Mouse (Mus musculus): ENCODE data around the gene Stk4. TPM values are rescaled to one million over a fixed set of nuclear protein-coding genes. Genes with fewer than 3 reads are reported as not detected.
A peak's percentile ranks its signal among the peaks of the same experiment; 100 is the strongest.

The Stk4 gene
- polyA plus RNA-seq, 1 experiment from 2014 or later, result 28.8 TPM

DNA sequence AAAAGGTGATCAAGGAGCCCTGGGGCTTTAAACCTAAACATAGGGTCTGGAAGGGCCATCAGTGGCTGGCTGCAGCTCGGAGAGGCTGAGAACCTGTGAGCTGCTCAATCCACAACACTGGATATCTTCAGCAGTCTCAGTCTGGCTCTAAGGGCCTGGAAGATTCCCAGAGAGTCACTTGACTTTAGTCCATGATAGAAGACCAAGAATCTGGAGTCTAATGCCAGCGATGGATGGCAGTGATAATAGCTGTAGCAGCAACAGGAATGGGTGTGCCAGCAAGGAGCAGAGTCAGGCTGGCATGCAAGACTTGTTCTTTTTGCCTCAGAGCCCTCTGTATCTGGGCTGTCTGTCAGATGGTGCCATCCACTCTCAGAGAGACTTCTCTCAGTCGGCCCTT is 32.2 kb downstream of the Stk4 start:
- CTCF ChIA-PET, result interaction anchor here (2.4 kb wide), 1 partner anchor 24 kb away, joined by 10 read pairs; no protein-coding TSS in a partner anchor
- in situ Hi-C loops (cut with MboI; ENCODE audit: low pct_unique_long_range_greater_than_20kb), result loop anchor here (10.0 to 25.0 kb wide), 3 partner anchors 242 to 435 kb away; partner anchors contain the start of gene Slpi

DNA sequence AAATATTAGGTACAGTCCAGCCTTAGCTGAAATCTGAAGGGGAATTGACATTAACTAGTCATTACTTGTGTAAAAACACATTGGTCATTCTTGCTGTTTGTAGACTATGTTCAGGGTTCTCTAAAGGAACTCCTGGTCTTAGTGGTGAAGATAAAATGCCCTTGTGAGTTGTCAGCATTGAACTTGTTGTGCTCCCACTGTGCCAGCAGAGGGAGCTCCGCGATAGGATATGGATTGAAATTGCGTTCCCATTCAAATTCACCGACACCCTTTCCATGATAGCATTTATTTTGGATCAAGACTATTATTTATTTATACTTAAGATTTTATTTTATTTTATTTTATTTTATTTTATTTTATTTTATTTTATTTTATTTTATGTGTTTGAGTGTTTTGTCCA is 33.4 kb downstream of the Stk4 start:
- CTCF ChIA-PET, result interaction anchor here (0.7 to 2.4 kb wide), 6 partner anchors 11 to 287 kb away, joined by 4 to 10 read pairs (median 6); no protein-coding TSS in a partner anchor
- no peaks in the 10 kb centered on the region for H3K27me3 ChIP-seq
- in situ Hi-C loops (cut with MboI; ENCODE audit: low pct_unique_long_range_greater_than_20kb), result loop anchor here (10.0 to 25.0 kb wide), 3 partner anchors 241 to 434 kb away; partner anchors contain the start of gene Slpi
- ATAC-seq (no peak), DNase-seq (ENCODE audit: low read depth, low spot score) (no peak)
- peak; percentile 70 for TF ChIP-seq CTCF (IDR thresholded peaks at IDR 0.05)
- POLR2A ChIA-PET, result no interaction called here

More for the DNA sequence above, 32.2 kb downstream of the Stk4 start:
- DNase-seq (ENCODE audit: low read depth, low spot score) (no peak), ATAC-seq (no peak)
- POLR2A ChIA-PET, result interaction anchor here (0.6 kb wide), 2 partner anchors 40 to 280 kb away, joined by 3 to 5 read pairs; no protein-coding TSS in a partner anchor
- no peak for TF ChIP-seq CTCF (IDR thresholded peaks at IDR 0.05)
- H3K27me3 ChIP-seq, result no peaks in the 10 kb centered on the region

DNA sequence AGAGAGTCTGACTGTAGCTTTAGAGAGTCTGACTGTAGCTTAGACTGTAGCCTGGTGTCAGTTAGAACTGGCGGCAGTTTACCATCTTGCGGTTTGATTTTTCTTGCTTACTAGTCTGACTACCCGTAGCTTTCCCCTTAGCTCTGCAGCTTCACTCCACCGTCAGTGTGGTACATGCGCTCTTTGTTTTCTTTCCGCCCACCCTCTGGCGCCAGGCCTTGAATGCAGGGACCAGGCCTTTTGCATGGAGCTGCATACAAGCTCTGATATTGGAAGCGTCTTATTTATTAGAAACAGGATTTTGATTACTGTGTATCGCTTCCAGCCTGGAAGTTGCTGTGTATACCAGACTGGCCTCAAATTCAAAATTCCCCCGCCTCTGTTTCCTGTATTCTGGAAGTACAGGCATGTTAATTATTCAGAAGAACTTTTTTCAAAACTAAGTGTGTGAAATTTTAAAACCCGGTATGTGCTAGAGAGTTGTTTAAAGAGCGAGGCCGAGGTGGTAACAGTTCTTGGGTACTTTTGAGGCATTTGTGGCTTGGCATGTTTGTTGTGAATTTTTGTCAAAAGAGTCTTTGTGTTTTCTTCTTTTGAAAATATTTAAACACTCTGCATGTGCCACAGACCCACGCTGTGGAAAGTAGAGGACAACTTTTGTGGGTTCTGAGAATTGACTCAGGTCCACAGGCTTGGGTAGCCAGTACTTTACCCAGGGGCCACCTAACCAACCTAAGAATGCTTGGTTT is 36.3 kb downstream of the Stk4 start:
- CTCF ChIA-PET, result interaction anchor here (2.0 to 2.1 kb wide), 2 partner anchors 283 kb away, joined by 5 to 6 read pairs; partner anchors contain the start of gene Slpi
- no peaks in the 10 kb centered on the region for H3K27me3 ChIP-seq
- ATAC-seq (no peak), DNase-seq (ENCODE audit: low read depth, low spot score) (no peak)
- in situ Hi-C loops (cut with MboI; ENCODE audit: low pct_unique_long_range_greater_than_20kb), result loop anchor here (10.0 to 25.0 kb wide), 3 partner anchors 238 to 431 kb away; partner anchors contain the start of gene Slpi
- POLR2A ChIA-PET, result no interaction called here
- no peak for TF ChIP-seq CTCF (IDR thresholded peaks at IDR 0.05)

DNA sequence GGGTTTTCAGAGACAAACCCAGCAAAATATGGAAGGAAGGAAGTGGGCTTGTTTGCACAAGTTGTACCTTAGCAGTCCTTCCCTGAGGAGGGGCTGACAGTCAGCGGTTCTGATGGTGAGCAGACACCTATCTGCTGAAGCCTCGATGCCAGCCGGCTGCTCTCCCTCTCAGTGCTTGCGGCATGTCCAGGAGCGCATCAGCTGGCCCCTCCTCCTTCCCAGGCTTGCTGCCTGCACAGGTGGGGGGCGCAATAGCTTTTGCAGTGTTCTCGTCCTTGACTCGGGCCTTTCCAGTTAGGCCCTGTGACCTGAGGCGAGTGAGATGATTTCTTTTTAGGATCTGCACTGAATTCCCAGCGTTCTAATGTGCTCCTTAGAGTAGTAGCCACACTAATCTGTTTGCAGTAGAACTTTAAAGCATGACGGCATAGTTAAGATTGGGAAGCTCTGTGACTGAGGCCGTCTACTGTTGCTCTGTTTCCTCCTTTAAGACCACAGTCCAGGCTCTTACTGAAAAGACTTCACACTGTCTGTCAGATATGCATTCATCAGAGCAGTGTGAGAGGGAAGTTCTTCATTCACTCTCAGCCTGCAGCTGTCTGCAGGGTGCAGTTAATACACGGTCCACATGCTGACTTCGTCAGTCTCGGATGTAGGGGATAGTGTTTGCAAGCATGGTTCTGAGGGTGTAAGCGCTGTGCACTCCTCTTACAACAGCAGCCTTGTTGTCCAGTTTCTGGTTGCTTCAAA is 37.2 kb downstream of the Stk4 start:
- DNase-seq (ENCODE audit: low read depth, low spot score), result no peak
- ChIA-PET CTCF (interaction anchor here (2.1 kb wide), 1 partner anchor 282 kb away, joined by 5 read pairs; no protein-coding TSS in a partner anchor), POLR2A (no interaction called here)
- no peak for TF ChIP-seq CTCF (IDR thresholded peaks at IDR 0.05)
- ATAC-seq, result no peak
- H3K27me3 ChIP-seq, result no peaks in the 10 kb centered on the region
- in situ Hi-C loops (cut with MboI; ENCODE audit: low pct_unique_long_range_greater_than_20kb), result loop anchor here (10.0 to 25.0 kb wide), 3 partner anchors 238 to 430 kb away; partner anchors contain the start of gene Slpi

DNA sequence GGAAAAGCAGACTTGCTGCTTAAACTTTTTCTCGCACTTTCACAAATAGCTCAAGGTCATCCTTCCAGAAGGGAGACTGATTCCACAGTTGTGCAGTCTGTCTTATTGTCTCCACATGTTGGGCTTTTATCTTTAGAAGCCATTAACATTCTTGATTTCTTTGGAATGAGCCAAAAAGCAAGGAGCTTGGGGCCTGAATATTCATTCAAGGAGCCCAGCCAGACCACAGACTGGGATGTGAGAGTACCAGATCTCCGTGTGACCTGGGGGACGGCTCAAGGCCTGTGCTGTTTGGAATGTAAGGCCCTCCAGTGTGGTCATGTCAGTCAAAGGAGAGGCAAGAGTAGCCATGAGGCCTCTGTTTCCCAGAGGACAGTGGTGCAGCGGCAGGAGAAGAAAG is 38.4 kb downstream of the Stk4 start:
- DNase-seq (ENCODE audit: low read depth, low spot score), result no peak
- in situ Hi-C loops (cut with MboI; ENCODE audit: low pct_unique_long_range_greater_than_20kb), result loop anchor here (10.0 to 25.0 kb wide), 3 partner anchors 236 to 429 kb away; partner anchors contain the start of gene Slpi
- no peaks in the 10 kb centered on the region for H3K27me3 ChIP-seq
- ChIA-PET POLR2A (interaction anchor here (1.3 kb wide), 1 partner anchor 38 kb away, joined by 3 read pairs; the partner anchor contains the start of genes Stk4 and Tomm34), CTCF (interaction anchor here (1.0 to 2.1 kb wide), 4 partner anchors 9 to 281 kb away, joined by 3 to 5 read pairs (median 4); no protein-coding TSS in a partner anchor)
- TF ChIP-seq CTCF (IDR thresholded peaks at IDR 0.05), result no peak
- ATAC-seq, result no peak

DNA sequence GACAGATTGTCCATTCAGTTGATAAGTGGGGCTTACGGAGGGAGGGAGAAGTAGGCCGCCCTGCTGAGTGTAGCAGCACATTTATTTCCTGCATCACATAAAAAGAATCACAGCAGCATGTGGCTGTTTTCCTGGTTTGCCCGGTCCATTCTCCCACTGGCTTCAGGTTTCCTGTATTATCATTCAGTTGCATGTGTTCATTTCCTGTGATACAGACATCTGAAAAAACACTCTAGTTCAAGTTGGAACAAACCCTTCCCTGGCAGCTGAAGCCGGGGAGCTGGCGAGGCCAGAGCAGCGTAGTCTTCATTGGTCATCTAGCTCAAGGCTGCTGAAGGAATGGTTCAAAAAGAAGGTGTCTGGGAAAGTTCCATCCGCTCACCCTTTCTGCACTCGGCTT is 41.4 kb downstream of the Stk4 start:
- in situ Hi-C loops (cut with MboI; ENCODE audit: low pct_unique_long_range_greater_than_20kb), result loop anchor here (25.0 kb wide), 1 partner anchor 426 kb away; no protein-coding TSS in a partner anchor
- DNase-seq (ENCODE audit: low read depth, low spot score) (no peak), ATAC-seq (no peak)
- no peaks in the 10 kb centered on the region for H3K27me3 ChIP-seq
- no peak for TF ChIP-seq CTCF (IDR thresholded peaks at IDR 0.05)
- ChIA-PET CTCF (no interaction called here), POLR2A (no interaction called here)

DNA sequence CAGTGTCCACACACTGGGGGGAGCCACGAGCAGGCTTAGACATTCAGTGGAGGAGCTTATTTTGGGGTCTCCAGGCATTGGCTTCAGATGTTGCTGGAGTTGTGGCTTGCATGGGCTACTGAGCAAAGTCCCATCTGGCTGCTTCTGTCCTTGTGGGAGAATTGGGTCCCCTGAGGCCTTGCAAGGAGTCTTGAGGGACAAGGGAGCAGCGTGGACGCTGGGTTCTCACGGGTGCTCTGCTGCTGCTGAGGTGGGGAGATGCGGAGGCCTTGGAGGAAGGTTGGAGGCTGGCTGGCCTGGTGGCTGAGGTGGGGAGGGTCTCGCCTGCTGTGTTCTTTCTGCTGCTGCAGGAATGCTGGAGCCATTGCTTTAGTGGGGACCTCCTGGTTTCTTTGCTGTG is 43.9 kb downstream of the Stk4 start:
- ChIA-PET CTCF (interaction anchor here (1.0 to 1.2 kb wide), 2 partner anchors 13 to 275 kb away, joined by 3 to 4 read pairs; partner anchors contain the start of gene Slpi), POLR2A (no interaction called here)
- DNase-seq (ENCODE audit: low read depth, low spot score) (no peak), ATAC-seq (no peak)
- in situ Hi-C loops (cut with MboI; ENCODE audit: low pct_unique_long_range_greater_than_20kb), result loop anchor here (25.0 kb wide), 1 partner anchor 423 kb away; no protein-coding TSS in a partner anchor
- TF ChIP-seq CTCF (IDR thresholded peaks at IDR 0.05), result no peak
- H3K27me3 ChIP-seq, result no peaks in the 10 kb centered on the region

DNA sequence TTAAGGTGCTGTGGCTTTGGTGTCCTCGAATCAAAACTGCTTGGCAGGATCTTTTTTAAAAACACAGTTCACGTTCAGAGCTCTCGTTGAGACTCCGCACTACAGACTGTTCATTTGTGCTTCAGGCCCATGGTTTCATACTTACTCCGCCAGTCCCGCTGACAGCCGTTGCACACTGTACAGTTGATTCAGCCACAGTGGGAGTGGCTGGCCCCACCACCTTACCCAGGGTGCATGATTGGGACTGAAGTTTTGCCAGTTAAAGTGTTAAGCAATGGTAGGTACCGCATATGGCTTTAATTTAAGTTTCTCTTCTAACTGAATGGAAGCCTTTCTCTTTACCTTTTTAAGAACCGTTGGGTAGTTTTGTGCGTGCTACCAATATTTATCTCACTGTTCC is 45.4 kb downstream of the Stk4 start:
- in situ Hi-C loops (cut with MboI; ENCODE audit: low pct_unique_long_range_greater_than_20kb), result loop anchor here (25.0 kb wide), 1 partner anchor 422 kb away; no protein-coding TSS in a partner anchor
- ChIA-PET CTCF (interaction anchor here (1.2 kb wide), 1 partner anchor 11 kb away, joined by 4 read pairs; no protein-coding TSS in a partner anchor), POLR2A (no interaction called here)
- no peak for ATAC-seq
- H3K27me3 ChIP-seq, result no peaks in the 10 kb centered on the region
- no peak for TF ChIP-seq CTCF (IDR thresholded peaks at IDR 0.05)
- no peak for DNase-seq (ENCODE audit: low read depth, low spot score)

DNA sequence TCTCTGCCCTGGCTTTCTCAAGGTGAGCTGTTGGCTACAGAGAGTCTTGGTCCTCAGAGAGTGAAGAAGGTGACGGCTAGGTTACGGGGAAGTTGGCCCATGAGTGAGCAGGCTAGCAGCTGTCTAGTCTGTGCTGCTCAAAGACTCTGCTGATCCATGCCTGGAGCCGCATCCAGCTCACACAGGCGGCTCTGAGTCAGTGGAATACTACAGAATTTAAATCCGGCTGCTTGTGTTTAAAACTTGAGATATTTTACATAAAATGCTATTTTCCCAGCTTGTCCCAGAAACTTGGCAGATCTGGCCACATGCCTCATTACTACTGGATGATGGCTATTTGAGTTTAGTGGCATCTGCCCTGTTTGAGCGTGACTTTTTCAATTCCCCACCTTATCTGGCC is 49.4 kb downstream of the Stk4 start:
- ATAC-seq, result no peak

More for the DNA sequence above, 49.4 kb downstream of the Stk4 start:
- TF ChIP-seq CTCF (IDR thresholded peaks at IDR 0.05), result no peak
- in situ Hi-C loops (cut with MboI; ENCODE audit: low pct_unique_long_range_greater_than_20kb), result loop anchor here (25.0 kb wide), 1 partner anchor 418 kb away; no protein-coding TSS in a partner anchor
- no peaks in the 10 kb centered on the region for H3K27me3 ChIP-seq
- DNase-seq (ENCODE audit: low read depth, low spot score), result no peak
- POLR2A ChIA-PET, result no interaction called here
- CTCF ChIA-PET, result interaction anchor here (1.6 kb wide), 1 partner anchor 56 kb away, joined by 3 read pairs; no protein-coding TSS in a partner anchor

Data from Patski (cell line).